In the genomic region with DNA sequence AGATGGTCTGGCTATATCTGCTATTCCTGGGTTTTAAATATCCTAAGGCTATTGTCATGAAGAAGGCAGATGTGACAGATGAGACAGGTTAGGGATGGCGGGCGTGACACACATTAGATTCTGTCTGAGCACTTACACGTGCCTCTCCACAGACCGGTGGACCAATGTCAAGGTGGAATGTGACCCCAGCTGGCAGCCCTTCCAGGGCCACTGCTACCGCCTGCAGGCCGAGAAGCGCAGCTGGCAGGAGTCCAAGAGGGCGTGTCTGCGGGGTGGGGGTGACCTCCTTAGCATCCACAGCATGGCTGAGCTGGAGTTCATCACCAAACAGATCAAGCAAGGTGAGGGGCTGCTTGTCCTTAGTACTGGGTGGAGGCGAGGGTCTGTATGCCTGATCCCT, we compare ENCODE assay signal across 8 mouse cellular contexts. TPM values are rescaled to one million over a fixed set of nuclear protein-coding genes. Genes with fewer than 3 reads are reported as not detected.
DNase-seq lines count a peak whose midpoint lies in the region; ATAC-seq and TF ChIP-seq lines count a peak whose summit lies in the region.

No protein-coding gene starts in this region.

- H3K36me3 ChIP-seq in heart, embryonic 10.5 days = peaks cover 23% of the 10 kb centered on the region
- no peaks in the 10 kb centered on the region for H3K36me3 ChIP-seq in E14TG2a.4 (ENCODE audit: insufficient read depth, low read length)
- peaks cover 27% of the 10 kb centered on the region for H3K36me3 ChIP-seq in embryonic facial prominence, embryonic 15.5 days
- H3K36me3 ChIP-seq in kidney, adult 2 months (ENCODE audit: control insufficient read depth, insufficient read depth, low read length) = no peaks in the 10 kb centered on the region

- no peak overlapping the region for H3K4me2 ChIP-seq in embryonic facial prominence, embryonic 15.5 days (replicated peaks)

- H3K4me1 ChIP-seq in heart, embryonic 10.5 days = peaks cover 32% of the 10 kb centered on the region
- H3K4me1 ChIP-seq in E14TG2a.4 (replicated peaks; ENCODE audit: low read depth, low read length) = peaks cover 32% of the 10 kb centered on the region
- peaks cover 37% of the 10 kb centered on the region for H3K4me1 ChIP-seq in embryonic facial prominence, embryonic 15.5 days
- H3K4me1 ChIP-seq in kidney, adult 2 months (ENCODE audit: control insufficient read depth, insufficient read depth, low read length) = no peaks in the 10 kb centered on the region

- no peak overlapping the region for H3K27ac ChIP-seq in heart, embryonic 10.5 days
- H3K27ac ChIP-seq in embryonic facial prominence, embryonic 15.5 days (replicated peaks) = peak overlapping the region; percentile 22; the same call in 1 of the 2 replicates
- H3K27ac ChIP-seq in kidney, adult 2 months (ENCODE audit: insufficient read depth, low read depth, low read length) = no peak overlapping the region

- no peak overlapping the region for H3K9ac ChIP-seq in embryonic facial prominence, embryonic 15.5 days

- TF ChIP-seq CTCF in E14TG2a.4 (conservative IDR thresholded peaks at IDR 0.05; ENCODE audit: low read length) = no peak
- TF ChIP-seq CTCF in kidney, adult 2 months (conservative IDR thresholded peaks at IDR 0.05; ENCODE audit: insufficient read depth, insufficient read length, low read depth, low read length) = no peak

- 34% methylated on average over 10 of the region's 10 CpGs for WGBS in heart, embryonic 10.5 days
- WGBS in embryonic facial prominence, embryonic 15.5 days = 30% methylated on average over 10 of the region's 10 CpGs
- 23% methylated on average over 10 of the region's 10 CpGs for WGBS in kidney, adult 2 months

- H3K4me3 ChIP-seq in heart, embryonic 10.5 days = no peak overlapping the region
- peak overlapping the region; percentile 23 for H3K4me3 ChIP-seq in E14TG2a.4 (replicated peaks; ENCODE audit: low read length)
- no peak overlapping the region for H3K4me3 ChIP-seq in embryonic facial prominence, embryonic 15.5 days (replicated peaks)
- H3K4me3 ChIP-seq in kidney, adult 2 months (ENCODE audit: insufficient read depth, low read depth, low read length) = no peak overlapping the region

- ATAC-seq in embryonic facial prominence, embryonic 15.5 days (ENCODE audit: insufficient number of reproducible peaks, low FRiP score, low TSS enrichment, low read depth) = no peak
- ATAC-seq in megakaryocyte, adult 5-6 weeks (ENCODE audit: poor library complexity, severe bottlenecking) = no peak

- H3K27me3 ChIP-seq in heart, embryonic 10.5 days (ENCODE audit: insufficient read depth, poor library complexity, severe bottlenecking) = no peaks in the 10 kb centered on the region
- peaks cover 32% of the 10 kb centered on the region for H3K27me3 ChIP-seq in E14TG2a.4 (ENCODE audit: insufficient read depth, low read length)
- no peaks in the 10 kb centered on the region for H3K27me3 ChIP-seq in embryonic facial prominence, embryonic 15.5 days
- no peaks in the 10 kb centered on the region for H3K27me3 ChIP-seq in kidney, adult 2 months (replicated peaks; ENCODE audit: control insufficient read depth, insufficient read depth, low read length)

- DNase-seq in heart, adult 11 months = peak; percentile 95
- DNase-seq in heart, embryonic 10.5 days (ENCODE audit: low spot score) = no peak
- DNase-seq in kidney, adult 2 months = peak; percentile 76
- DNase-seq in retina, postnatal 1 day = peak; percentile 85
- DNase-seq in left cerebral cortex, adult 9 months (ENCODE audit: low spot score in 2 of 2) = no peak

- no peaks in the 10 kb centered on the region for H3K9me3 ChIP-seq in heart, embryonic 10.5 days
- H3K9me3 ChIP-seq in E14TG2a.4 (ENCODE audit: low read length) = no peaks in the 10 kb centered on the region
- H3K9me3 ChIP-seq in embryonic facial prominence, embryonic 15.5 days (replicated peaks) = no peaks in the 10 kb centered on the region

- no peak for TF ChIP-seq POLR2A in kidney, adult 2 months (IDR thresholded peaks at IDR 0.05; ENCODE audit: low read depth, low read length)

RNA-seq across cellular contexts. Expression of gene Mrc2, which starts 39.3 kb away (rescaled TPM):
- polyA plus RNA-seq in heart, embryonic 10.5 days (2016; fragmentation: Nextera tagmentation; extraction: Ambion mirVana) = 10.0 and 14.3 TPM in 2 replicates
- polyA plus RNA-seq in embryonic facial prominence, embryonic 15.5 days (2015; fragmentation: Nextera tagmentation; extraction: Ambion mirVana) = 34.5 and 35.7 TPM in 2 replicates
- 23.7 and 28.3 TPM in 2 replicates for polyA plus RNA-seq in kidney, adult 2 months (2012; rRNA removed)
- not detected in 2 replicates for total RNA-seq in megakaryocyte, adult 5-6 weeks (2015)
- 0.11 TPM in 1 of 2 replicates, not detected in the other for total RNA-seq in megakaryocyte, adult 5-6 weeks (2017)

Comparison
In these comparisons a context has a peak if more than half of its experiments do, and no peak if none do; other contexts are left out.
1. DNase-seq: peak in heart, adult 11 months (single experiment), kidney, adult 2 months (single experiment) and retina, postnatal 1 day (single experiment); none in heart, embryonic 10.5 days (single experiment) and left cerebral cortex, adult 9 months (0 of 2).